Mouse (Mus musculus) cortical plate, adult 2 months (tissue): ENCODE results near the gene Tmem25. TPM values are rescaled to one million over a fixed set of nuclear protein-coding genes. Genes with fewer than 3 reads are reported as not detected.
A peak's percentile ranks its signal among the peaks of the same experiment; 100 is the strongest.

Source experiments
- H3K27ac ChIP-seq: fragments of 200-500 bp; 2 replicates; pipeline ENCODE4 v1.5.1; 2012; ENCODE audit warnings: low read length, control low read depth, inconsistent platforms; ENCODE audit not compliant: insufficient read depth
- H3K4me1 ChIP-seq: fragments of 200-500 bp; 2 replicates; pipeline ENCODE4 v1.6.1; 2011; ENCODE audit warnings: low read length; ENCODE audit not compliant: control insufficient read depth, insufficient read depth
- H3K4me3 ChIP-seq: fragments of 200-500 bp; 2 replicates; pipeline ENCODE4 v1.5.1; 2011; ENCODE audit warnings: mild to moderate bottlenecking, low read length, control low read depth; ENCODE audit not compliant: insufficient read depth
- CTCF ChIP-seq: fragments of 200-500 bp; IDR thresholded peaks from 2 replicates; pipeline ENCODE4 v1.5.1; 2011; ENCODE audit warnings: mild to moderate bottlenecking, control low read depth, low read length; ENCODE audit not compliant: insufficient read depth; ENCODE audit errors: extremely low read depth
- POLR2A ChIP-seq: fragments of 200-500 bp; IDR thresholded peaks from 2 replicates; pipeline ENCODE4 v1.6.1; 2011; ENCODE audit warnings: mild to moderate bottlenecking, low read length, control low read depth; ENCODE audit not compliant: insufficient read depth; ENCODE audit errors: extremely low read depth
- polyA plus RNA-seq: library from polyadenylated mRNA; depleted of rRNA; stranded (reverse); fragments of >200 nt; gene quantifications from 2 replicates; pipeline ENCODE4 v1.2.3, GENCODE M21; 2012

Gene Tmem25
- polyA plus RNA-seq, 1 experiment, result 111 TPM

DNA sequence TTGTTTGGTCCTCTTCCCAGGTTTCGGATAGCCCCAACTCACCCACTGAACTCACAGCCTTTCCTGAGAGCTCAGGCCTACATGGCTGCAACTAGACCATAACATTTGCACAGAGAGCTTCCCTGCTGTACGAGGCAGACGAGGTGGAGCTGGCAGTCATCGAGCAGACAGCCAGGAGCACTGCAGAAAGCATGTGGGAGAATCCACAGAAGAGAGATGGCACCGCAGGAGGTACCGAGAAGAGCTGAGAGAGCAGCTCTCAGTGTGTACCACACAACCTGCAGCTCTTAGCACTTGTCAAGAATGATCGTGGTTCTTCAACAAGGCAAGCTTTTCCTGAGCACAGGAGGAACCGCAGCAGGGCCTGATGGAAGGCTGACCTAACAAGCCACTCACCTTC, 15.1 kb upstream of the Tmem25 start:
- Histone ChIP-seq H3K4me1 (peaks cover 3% of the 10 kb centered on the region; the same call in 1 of the 2 replicates), H3K27ac (no peak overlapping the region), H3K4me3 (no peak overlapping the region)
- TF ChIP-seq CTCF (no peak), POLR2A (no peak)

DNA sequence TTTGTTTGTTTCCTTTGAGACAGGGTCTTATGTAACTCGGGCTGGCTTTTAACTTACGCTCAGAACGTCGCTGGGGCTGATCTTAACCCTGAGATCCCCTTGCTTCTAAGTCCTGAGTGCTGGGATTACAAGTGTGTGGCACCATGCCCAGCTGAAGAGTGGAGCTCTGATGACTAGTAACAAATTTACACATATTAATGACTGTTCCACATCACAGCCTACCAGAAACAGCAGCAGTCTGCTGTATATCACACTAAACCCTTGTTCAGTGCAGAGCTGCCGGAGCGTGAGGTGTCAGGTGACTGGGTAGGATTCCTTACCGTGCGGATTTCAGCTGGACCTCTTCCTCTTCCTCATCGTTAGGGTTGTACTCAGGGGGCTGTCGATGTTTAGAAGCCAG, 11.2 kb upstream of the Tmem25 start:
- no peak for TF ChIP-seq POLR2A
- no peak for TF ChIP-seq CTCF
- H3K27ac ChIP-seq, result no peak overlapping the region
- H3K4me3 ChIP-seq, result no peak overlapping the region
- no peaks in the 10 kb centered on the region for H3K4me1 ChIP-seq

DNA sequence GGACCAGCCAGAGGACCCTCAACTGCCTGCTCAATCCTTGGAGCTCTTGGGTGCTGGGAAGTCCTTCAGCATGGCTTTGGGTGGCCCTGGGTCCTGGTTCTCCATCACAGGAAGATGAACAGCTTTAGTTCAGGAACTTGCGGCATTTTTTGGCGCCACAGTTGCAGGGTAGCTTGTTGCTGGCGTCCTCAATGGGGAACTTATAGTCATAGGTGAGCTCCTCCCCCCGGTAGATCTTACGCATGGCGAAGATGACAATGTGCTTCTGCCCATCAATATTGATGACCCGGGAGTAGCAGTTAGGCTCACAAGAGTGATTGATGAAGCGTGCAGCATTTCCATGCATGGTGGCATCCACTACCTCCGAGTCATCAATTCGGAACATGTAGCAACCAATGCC, 8.7 kb upstream of the Tmem25 start:
- H3K27ac ChIP-seq, result no peak overlapping the region
- H3K4me3 ChIP-seq, result no peak overlapping the region
- no peak for TF ChIP-seq POLR2A
- TF ChIP-seq CTCF, result no peak
- no peaks in the 10 kb centered on the region for H3K4me1 ChIP-seq

DNA sequence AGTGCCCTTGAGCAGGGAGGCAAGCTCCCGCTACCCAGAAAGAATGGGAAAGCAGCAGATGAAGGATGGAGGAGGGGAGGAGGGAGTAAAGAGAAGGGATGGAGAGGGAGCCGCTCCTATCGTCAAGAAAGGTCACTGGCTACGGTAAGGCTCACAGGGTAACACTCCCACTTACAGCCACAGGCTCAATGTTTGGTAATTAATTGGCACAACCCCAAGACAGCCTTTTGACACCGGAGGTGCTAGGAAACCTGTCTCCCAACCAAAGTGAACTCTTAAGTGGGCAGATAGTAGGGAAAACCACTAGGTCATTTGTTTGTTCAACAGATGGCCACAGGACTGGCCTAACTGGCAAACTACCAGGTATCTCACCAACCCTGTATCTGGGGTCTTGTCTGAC, 8.0 kb upstream of the Tmem25 start:
- no peaks in the 10 kb centered on the region for H3K4me1 ChIP-seq
- TF ChIP-seq CTCF (no peak), POLR2A (no peak)
- no peak overlapping the region for H3K27ac ChIP-seq
- no peak overlapping the region for H3K4me3 ChIP-seq

DNA sequence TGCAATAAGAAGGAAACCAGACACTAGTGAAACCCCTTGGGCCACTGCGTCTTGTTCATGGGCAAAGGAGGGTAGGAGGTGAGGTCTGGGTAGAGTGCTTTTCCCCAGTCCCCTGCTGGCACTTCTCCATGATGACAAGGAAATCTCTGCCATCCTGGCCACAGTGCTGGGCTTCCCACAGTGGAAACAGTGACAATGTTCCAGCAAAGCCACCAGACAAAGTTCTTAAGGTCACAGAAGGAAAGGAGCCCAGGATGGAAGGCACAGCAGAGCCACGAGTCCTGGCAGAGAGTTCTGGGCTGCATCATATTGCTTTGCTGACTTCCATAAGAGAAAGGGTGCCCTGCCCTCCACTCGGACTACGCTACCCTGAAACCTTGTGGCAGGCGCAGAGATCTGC, 6.4 kb upstream of the Tmem25 start:
- Histone ChIP-seq H3K27ac (no peak overlapping the region), H3K4me3 (no peak overlapping the region), H3K4me1 (no peaks in the 10 kb centered on the region)
- no peak for TF ChIP-seq CTCF
- TF ChIP-seq POLR2A, result no peak

DNA sequence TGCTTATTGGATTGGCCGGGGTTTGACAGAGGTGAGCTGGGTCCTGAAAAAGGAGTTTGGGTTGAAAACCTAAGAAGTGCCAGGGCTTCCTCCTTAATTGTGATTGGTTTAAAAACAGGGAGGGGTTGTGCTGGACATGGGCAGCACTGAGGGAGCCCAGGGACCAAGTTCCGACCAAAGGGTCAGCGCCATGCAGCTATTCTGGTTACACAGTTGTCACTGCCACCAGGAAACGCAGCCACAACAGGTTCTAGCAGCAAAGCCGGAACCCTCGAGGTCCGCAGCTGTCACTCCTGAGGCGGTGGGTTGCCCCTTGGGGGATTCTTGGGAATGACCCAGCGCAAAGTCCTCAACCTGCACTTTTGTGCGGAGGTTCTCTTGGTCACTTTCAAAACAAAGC, 5.6 kb upstream of the Tmem25 start:
- Histone ChIP-seq H3K27ac (no peak overlapping the region), H3K4me3 (no peak overlapping the region), H3K4me1 (no peaks in the 10 kb centered on the region)
- no peak for TF ChIP-seq POLR2A

DNA sequence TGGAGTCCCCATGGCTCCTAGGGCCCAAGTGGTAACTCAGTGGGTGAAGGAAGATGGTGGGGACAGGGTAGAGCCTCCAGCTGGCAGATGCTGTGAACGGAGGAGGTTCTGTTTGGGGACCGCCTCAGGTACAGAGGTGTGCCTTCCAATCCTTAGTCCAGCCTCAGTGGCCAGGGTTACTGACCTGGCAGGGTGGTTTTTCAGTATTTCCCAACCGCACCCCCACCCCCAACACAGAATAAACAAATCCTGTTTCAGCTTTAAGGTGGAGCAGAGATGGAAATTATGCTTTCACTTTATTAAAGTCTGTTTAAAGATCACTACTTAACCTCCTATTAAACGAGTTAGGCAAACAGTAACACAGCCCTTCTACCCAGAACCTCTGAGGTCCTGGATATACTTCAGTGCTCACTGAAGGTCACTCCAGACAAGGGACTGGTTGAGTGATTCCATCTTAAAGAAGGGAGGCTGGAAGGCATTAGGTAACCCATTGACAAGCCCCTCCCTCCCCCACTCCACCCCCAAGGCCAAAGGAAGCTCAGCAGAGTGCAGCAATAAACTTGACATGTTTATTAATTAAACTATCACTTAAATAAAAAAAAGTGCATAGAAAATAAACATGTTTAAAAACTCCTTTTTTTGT, 3.8 kb upstream of the Tmem25 start, which contains the start of gene Ttc36:
Gene Ttc36, minus strand, starts transcription at position 265 of the 643 bp plus-strand sequence.
- H3K4me1 ChIP-seq, result no peaks in the 10 kb centered on the region
- H3K4me3 ChIP-seq, result no peak within 1 kb of the TSS
- no peak within 1 kb of the TSS for H3K27ac ChIP-seq
- TF ChIP-seq POLR2A (no peak), CTCF (no peak)

DNA sequence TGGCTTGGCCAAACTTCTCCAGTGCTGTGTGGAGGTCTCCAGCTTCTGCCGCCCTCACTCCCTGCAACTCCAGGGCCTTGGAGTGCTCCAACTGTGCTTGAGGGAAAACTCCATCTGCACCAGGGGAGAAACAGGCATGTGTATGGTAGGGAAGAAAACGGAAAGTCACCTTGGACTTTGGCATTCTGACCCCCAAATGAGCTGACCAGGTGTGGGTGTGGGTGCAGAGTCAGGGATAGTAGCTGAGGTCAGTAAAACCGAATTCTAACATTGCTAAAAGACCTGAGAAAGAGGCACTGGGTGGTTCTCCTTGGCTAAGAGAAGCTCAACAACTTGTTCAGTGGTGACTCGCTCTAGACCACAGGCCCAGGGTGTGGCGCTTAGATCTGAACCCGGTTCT, 2.6 kb upstream of the Tmem25 start:
- Histone ChIP-seq H3K4me1 (no peaks in the 10 kb centered on the region), H3K4me3 (no peak overlapping the region), H3K27ac (no peak overlapping the region)
- TF ChIP-seq CTCF, result no peak
- no peak for TF ChIP-seq POLR2A

DNA sequence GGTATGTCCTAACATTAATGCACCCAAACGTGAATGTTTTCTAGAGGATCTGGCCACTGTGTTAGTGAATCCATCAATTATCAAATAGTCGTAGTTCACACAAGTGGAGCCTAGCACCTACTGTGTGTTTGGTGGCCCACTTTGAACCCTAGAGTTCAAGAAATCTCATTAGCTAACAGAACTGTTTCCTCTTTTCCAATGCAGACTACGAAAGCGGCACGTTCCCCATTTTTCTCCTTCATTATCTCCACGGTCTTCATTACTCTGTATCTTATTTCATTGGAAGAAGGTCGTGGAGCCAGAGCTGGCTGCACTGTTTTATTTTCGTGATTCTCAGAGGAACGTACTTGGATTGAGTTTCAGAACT, 834 bp upstream of the Tmem25 start:
- Histone ChIP-seq H3K4me1 (no peaks in the 10 kb centered on the region), H3K4me3 (peak overlapping the region; percentile 96; the same call in 1 of the 2 replicates), H3K27ac (no peak overlapping the region)
- no peak for TF ChIP-seq POLR2A
- no peak for TF ChIP-seq CTCF

DNA sequence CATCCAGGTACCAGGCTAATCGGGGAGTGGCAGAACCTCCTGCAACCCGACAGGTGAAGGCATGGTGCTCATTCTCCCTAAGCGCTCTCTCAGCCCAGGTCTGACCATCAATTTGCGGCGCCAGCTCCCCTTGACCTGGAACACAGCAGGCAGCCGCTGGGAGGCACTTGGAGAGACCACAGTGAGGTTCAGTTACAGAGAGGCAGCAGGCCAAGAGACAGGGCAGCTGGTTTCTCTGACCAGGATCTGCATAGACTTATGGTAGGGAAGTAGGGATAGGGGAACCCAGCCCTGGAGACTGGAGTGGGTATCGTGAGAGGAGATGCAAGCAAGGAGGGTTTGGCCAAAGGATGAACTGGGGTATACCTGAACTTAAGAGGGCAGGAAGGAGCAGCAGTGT, 809 bp downstream of the Tmem25 start:
- TF ChIP-seq POLR2A (no peak), CTCF (no peak)
- H3K4me1 ChIP-seq, result no peaks in the 10 kb centered on the region
- no peak overlapping the region for H3K27ac ChIP-seq
- peak overlapping the region; percentile 96 for H3K4me3 ChIP-seq

DNA sequence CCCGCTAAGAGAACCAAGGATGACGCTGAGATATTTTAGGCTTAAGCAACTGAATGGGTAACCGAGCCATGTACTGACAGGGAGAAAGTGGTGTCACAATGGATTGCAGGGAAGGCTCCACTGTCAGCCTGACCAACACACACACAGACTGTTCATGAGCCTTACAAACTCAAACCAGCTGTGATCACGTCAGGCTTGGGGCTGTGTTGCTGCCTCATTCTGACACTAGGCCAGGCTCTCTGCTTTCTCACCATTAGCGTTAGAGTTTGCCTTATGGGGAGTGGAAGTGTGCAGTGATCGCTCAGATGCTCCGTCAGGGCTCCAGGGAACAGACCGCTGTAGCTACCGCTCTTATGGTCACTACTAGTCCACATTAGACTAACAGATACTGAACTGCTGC, 6.3 kb downstream of the Tmem25 start:
- Histone ChIP-seq H3K27ac (no peak overlapping the region), H3K4me3 (no peak overlapping the region), H3K4me1 (no peaks in the 10 kb centered on the region)
- TF ChIP-seq POLR2A (no peak), CTCF (no peak)
